Mouse (Mus musculus) neural tube, embryonic 14.5 days (tissue): ENCODE results near the gene Rsrc1. TPM values are rescaled to one million over a fixed set of nuclear protein-coding genes. Genes with fewer than 3 reads are reported as not detected.
"Not testable (repeated sequence)": the region's sequence is repeated elsewhere in the genome, so short reads cannot be mapped to it uniquely, and the experiment has no call there.

Source experiments
- ATAC-seq: fragments of 200-750 bp; cut with Nextera tagmentation; 2 replicates; pipeline ENCODE4 v1.8.0; 2017; ENCODE audit warnings: low read depth, mild to moderate bottlenecking, moderate TSS enrichment, moderate library complexity
- H3K27ac ChIP-seq: fragments of 300-500 bp; sonication (generic); 2 replicates; pipeline ENCODE4 v1.5.1; 2014; ENCODE audit warnings: low read depth, mild to moderate bottlenecking, control low read depth, low read length, moderate library complexity, mixed read lengths
- H3K27me3 ChIP-seq: fragments of 300-500 bp; sonication (generic); 2 replicates; pipeline ENCODE4 v1.6.1; 2014; ENCODE audit warnings: low read length; ENCODE audit not compliant: control insufficient read depth, insufficient read depth
- H3K36me3 ChIP-seq: fragments of 300-500 bp; sonication (generic); 2 replicates; pipeline ENCODE4 v1.6.1; 2014; ENCODE audit warnings: low read length, mixed read lengths; ENCODE audit not compliant: control insufficient read depth, insufficient read depth
- H3K4me1 ChIP-seq: fragments of 300-500 bp; sonication (generic); 2 replicates; pipeline ENCODE4 v1.6.1; 2014; ENCODE audit warnings: low read length; ENCODE audit not compliant: control insufficient read depth, insufficient read depth
- H3K4me2 ChIP-seq: fragments of 300-500 bp; sonication (generic); 2 replicates; pipeline ENCODE4 v1.6.1; 2014; ENCODE audit warnings: mild to moderate bottlenecking, low read depth, low read length, control low read depth
- H3K4me3 ChIP-seq: fragments of 300-500 bp; sonication (generic); 2 replicates; pipeline ENCODE4 v1.5.1; 2014; ENCODE audit warnings: low read depth, low read length, control low read depth, mixed read lengths
- H3K9ac ChIP-seq: fragments of 300-500 bp; sonication (generic); replicated peaks from 2 replicates; pipeline ENCODE4 v1.6.1; 2014; ENCODE audit warnings: low read depth, mild to moderate bottlenecking, control low read depth, low read length, mixed read lengths
- H3K9me3 ChIP-seq: fragments of 300-500 bp; sonication (generic); 2 replicates; pipeline ENCODE4 v1.6.1; 2016; ENCODE audit warnings: low read length; ENCODE audit not compliant: control insufficient read depth
- WGBS: fragments of 180-500 bp; shearing (Covaris S2); extraction: QIAGEN DNeasy Blood & Tissue Kit; methylation state at CpG from one replicate; pipeline ENCODE4 v1.1.7; 2014; 5-methylcytosine and 5-hydroxymethylcytosine counted together
- polyA plus RNA-seq: library from polyadenylated mRNA; unstranded; fragments of >200 nt; fragmentation: Nextera tagmentation; extraction: Ambion mirVana; gene quantifications from 2 replicates; pipeline ENCODE4 v1.2.1, GENCODE M21; 2014

The Rsrc1 gene
- polyA plus RNA-seq, 1 experiment from 2014 or later = 36.1 TPM

DNA sequence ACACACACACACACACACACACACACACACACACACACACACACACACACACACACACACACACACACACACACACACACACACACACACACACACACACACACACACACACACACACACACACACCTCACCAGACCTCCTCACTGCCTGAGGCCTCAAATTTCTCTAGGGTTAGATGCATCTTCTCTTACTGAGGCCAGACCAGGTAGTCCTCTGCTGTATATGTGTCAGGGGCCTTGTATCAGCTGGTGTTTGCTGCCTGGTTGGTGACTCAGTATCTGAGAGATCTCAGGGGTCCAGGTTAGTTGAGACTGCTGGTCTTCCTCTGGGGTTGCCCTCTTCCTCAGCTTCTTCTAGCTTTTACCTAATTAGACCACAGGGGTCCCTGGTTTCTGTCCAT, 92.5 kb downstream of the Rsrc1 start:
- not testable (repeated sequence) for H3K4me1 ChIP-seq, H3K27me3 ChIP-seq, ATAC-seq, H3K4me2 ChIP-seq, H3K36me3 ChIP-seq, H3K9me3 ChIP-seq, H3K9ac ChIP-seq, H3K27ac ChIP-seq, H3K4me3 ChIP-seq

DNA sequence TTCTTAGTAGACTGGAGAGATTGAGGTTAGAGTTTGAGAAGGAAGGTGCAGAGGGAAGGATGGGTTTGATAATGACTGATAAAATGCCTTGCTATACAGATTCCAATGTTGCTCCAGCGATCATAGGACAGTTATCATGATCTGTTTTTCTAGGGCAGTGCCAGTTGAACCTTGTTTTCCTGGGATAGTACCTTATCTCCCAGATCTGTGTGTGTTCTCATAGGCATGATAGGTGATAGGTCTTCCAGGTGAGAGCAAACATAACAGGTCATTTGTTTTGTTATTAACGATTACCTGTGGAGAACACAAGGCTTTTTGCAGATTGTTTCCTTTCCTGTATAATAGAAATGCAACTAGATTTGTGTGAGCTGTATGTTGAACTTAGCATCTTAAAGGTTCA, 94.3 kb downstream of the Rsrc1 start:
- Histone ChIP-seq H3K4me1 (no peaks in the 10 kb centered on the region), H3K27ac (no peak overlapping the region), H3K36me3 (no peaks in the 10 kb centered on the region), H3K4me2 (no peak overlapping the region), H3K4me3 (no peak overlapping the region), H3K9ac (no peak overlapping the region), H3K9me3 (0 out of 2 replicates have a peak, but pooled peaks cover 5% of the 10 kb centered on the region), H3K27me3 (no peaks in the 10 kb centered on the region)
- 97% methylated on average over 2 of the region's 2 CpGs for WGBS
- no peak for ATAC-seq

DNA sequence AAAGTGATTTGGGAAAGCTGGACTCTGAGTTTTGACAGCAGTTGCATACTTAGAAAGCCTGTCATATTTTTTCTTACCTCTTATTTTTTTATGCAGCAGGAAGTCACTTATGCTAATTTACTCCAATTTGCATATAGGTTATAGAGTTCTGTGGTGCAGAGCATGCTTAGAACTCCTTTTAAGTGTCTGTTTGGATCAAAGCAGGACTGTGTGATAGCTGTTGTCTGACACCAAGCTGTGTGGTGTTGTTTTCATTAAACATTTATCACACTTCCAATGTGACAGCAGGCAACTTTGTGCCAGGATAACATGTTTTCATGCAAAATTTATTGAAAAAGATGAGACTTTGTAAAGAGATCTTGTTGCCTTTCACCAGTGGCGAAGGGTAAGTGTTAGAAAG, 103.6 kb downstream of the Rsrc1 start:
- Histone ChIP-seq H3K27ac (no peak overlapping the region), H3K9ac (no peak overlapping the region), H3K9me3 (no peaks in the 10 kb centered on the region), H3K4me2 (no peak overlapping the region), H3K27me3 (no peaks in the 10 kb centered on the region), H3K4me3 (no peak overlapping the region), H3K36me3 (no peaks in the 10 kb centered on the region), H3K4me1 (no peaks in the 10 kb centered on the region)
- WGBS = 80% methylated on average over 1 of the region's 1 CpGs
- no peak for ATAC-seq

DNA sequence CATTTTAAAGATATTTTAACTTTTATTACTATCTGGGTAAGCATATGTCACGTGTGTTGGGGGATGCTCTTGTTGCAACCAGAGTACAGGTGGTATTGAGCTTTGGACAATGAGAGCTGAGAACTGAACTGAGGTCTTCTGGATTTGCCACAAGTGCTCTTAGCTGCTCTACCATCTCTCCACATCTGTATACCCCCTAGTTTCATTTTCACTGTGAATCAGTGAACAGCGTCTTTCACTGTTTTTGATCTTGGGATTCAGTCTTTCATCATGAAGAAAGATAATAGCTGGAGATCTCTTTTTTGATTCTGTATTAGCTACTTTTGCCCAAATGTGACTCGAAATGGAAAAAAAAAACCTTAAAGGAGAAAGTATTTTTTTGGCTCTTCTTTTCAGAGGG, 127.2 kb downstream of the Rsrc1 start:
- no peaks in the 10 kb centered on the region for H3K27me3 ChIP-seq
- no peak overlapping the region for H3K27ac ChIP-seq
- ATAC-seq = no peak
- no peaks in the 10 kb centered on the region for H3K4me1 ChIP-seq
- H3K9me3 ChIP-seq = no peaks in the 10 kb centered on the region
- no peaks in the 10 kb centered on the region for H3K36me3 ChIP-seq
- no peak overlapping the region for H3K4me2 ChIP-seq
- no peak overlapping the region for H3K4me3 ChIP-seq
- 96% methylated on average over 3 of the region's 3 CpGs for WGBS
- no peak overlapping the region for H3K9ac ChIP-seq

DNA sequence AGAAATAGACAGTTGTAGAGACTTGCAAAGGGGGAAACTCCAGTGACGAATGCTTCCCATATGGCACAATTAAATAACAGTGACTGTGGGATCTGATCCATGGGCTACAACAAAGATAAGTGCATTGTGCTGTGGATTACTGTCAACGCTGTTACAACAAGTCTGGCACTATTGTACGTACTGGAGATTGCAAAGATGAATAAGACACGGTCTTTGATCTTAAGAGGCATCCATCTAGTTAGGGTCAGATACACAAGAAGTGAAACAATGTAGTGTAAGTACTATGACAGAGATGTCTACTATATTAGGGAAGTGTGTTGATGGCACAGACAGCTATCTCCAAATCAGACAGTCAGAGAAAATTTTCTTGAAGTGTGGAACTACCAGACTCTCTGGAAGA, 135.1 kb downstream of the Rsrc1 start:
- no peak overlapping the region for H3K4me3 ChIP-seq
- WGBS = 84% methylated on average over 4 of the region's 4 CpGs

DNA sequence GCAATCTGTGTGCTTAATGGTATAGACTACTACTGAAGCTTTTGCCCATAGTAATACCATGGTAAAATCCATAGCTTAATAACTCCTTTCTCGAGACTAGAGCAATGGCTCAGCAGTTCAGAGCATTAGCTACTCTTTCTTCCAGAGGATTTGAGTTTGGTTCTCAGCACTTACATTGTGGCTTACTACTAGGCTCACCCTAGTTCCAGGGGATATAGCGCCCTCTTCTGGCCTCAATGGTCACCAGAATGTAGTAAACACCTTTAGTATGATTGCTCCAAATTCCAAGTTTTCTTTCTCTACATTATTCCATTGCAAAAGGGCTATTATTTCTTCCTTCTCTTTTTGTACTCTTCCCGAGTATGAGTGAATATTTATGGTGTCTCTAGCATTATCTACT, 151.3 kb downstream of the Rsrc1 start:
- no peak overlapping the region for H3K9ac ChIP-seq
- 74% methylated on average over 3 of the region's 3 CpGs for WGBS
- H3K36me3 ChIP-seq = no peaks in the 10 kb centered on the region
- H3K4me3 ChIP-seq = no peak overlapping the region
- H3K27me3 ChIP-seq = no peaks in the 10 kb centered on the region
- no peak overlapping the region for H3K4me2 ChIP-seq
- H3K4me1 ChIP-seq = no peaks in the 10 kb centered on the region
- ATAC-seq = no peak
- no peak overlapping the region for H3K27ac ChIP-seq
- no peaks in the 10 kb centered on the region for H3K9me3 ChIP-seq

More for the DNA sequence above, 135.1 kb downstream of the Rsrc1 start:
- H3K9ac ChIP-seq = no peak overlapping the region
- H3K9me3 ChIP-seq = no peaks in the 10 kb centered on the region
- no peak for ATAC-seq
- H3K27me3 ChIP-seq = no peaks in the 10 kb centered on the region
- no peaks in the 10 kb centered on the region for H3K4me1 ChIP-seq
- H3K4me2 ChIP-seq = no peak overlapping the region
- H3K27ac ChIP-seq = no peak overlapping the region
- H3K36me3 ChIP-seq = no peaks in the 10 kb centered on the region

DNA sequence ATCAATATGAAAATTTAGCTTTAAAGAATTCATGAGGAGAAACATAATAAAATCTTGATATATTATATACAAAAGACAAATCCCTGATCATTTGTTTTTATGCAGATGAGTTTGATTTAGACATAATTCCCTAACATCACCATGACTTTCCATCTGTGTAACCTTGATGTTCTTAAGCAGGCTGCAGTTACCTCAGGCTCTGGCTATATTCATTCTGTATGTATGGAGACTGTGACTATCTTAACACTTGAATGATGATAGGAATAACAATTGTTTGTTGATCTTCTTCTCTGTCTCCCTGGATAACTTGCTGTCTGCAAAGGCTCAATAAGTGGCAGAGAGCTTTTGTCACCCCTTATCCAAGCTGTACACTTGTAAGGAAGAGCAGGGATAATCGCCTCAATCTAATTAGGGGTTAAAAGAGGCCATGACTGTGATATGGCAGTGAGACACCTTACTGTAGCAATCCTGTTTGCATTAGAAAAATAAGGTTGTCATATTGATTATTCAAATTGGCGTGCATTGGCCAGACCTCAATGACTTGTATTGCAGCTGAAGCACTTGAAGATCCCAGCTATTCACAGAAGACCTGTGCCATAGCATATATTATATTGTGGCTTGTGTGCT, 154.7 kb downstream of the Rsrc1 start:
- WGBS = 87% methylated on average over 2 of the region's 2 CpGs
- no peak overlapping the region for H3K4me2 ChIP-seq
- no peak overlapping the region for H3K9ac ChIP-seq
- no peaks in the 10 kb centered on the region for H3K36me3 ChIP-seq
- no peak for ATAC-seq
- H3K27me3 ChIP-seq = no peaks in the 10 kb centered on the region
- H3K9me3 ChIP-seq = no peaks in the 10 kb centered on the region
- no peak overlapping the region for H3K27ac ChIP-seq
- H3K4me3 ChIP-seq = no peak overlapping the region
- no peaks in the 10 kb centered on the region for H3K4me1 ChIP-seq

DNA sequence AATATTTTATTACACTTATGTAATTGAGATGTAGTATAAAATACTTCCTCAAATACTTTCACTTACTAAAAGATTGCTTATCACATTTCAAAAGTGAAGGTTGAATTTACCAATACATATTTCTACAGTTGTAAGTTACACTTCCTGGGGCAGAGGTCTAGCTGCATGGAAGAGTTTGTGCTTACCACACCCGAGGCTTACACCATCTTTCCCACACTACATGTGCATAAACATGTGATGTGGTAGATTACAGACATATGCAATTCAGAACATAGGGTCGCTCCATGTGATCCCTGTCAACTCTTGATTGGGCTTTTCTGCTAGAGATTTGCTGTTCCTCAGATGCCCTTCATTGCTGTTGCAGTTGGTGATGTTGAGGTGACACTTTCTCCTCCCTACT, 163.8 kb downstream of the Rsrc1 start:
- no peaks in the 10 kb centered on the region for H3K4me1 ChIP-seq
- H3K4me3 ChIP-seq = no peak overlapping the region
- no peak overlapping the region for H3K4me2 ChIP-seq
- H3K36me3 ChIP-seq = no peaks in the 10 kb centered on the region
- no peaks in the 10 kb centered on the region for H3K27me3 ChIP-seq
- H3K9ac ChIP-seq = no peak overlapping the region
- H3K9me3 ChIP-seq = no peaks in the 10 kb centered on the region
- ATAC-seq = no peak
- no peak overlapping the region for H3K27ac ChIP-seq
- 81% methylated on average over 2 of the region's 2 CpGs for WGBS

DNA sequence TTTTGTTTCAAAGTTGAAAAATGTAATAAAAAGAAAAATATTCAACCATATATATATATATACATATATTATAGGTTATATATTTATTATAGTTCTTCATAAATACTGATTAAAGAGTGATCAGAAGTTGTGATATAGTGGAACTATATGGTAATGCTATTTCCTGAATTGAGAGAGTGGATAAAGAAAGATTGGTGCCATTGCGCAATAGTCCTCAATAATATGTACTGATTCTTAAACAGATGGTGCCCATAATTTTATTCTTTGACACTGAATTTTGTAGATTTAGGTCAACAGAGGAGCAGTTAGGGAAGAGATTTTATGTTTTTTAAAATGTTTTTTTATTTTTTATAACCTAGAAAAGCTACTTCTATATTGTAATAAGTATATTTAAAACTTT, 165.1 kb downstream of the Rsrc1 start:
- Histone ChIP-seq H3K27me3 (no peaks in the 10 kb centered on the region), H3K4me2 (no peak overlapping the region), H3K27ac (no peak overlapping the region), H3K9ac (no peak overlapping the region), H3K9me3 (no peaks in the 10 kb centered on the region), H3K4me1 (no peaks in the 10 kb centered on the region), H3K36me3 (no peaks in the 10 kb centered on the region), H3K4me3 (no peak overlapping the region)
- WGBS = 98% methylated on average over 1 of the region's 1 CpGs
- ATAC-seq = no peak
